Mouse (Mus musculus): ENCODE results near the gene Slc22a13.

DNA sequence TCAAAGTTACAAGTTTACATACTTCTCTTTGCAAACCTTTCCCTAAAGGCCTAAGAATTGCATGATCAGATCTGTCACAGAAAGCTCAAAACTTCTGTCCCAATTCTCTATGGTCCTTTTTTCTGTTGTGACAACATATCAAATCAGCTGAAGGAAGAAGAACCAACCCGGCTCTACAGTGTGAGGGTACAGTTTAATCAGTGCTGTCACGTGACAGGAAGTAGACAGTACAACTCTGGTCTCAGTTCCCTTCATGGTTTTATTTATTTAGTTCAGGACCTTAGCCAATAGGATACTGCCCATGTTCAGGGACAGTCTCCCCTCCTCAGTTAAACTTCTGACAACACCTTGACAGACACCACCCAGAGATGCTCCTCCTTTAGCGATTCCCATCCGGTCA, 11.4 kb upstream of the Slc22a13 start:
- TF ChIP-seq CTCF (IDR thresholded peaks at IDR 0.05; ENCODE audit: borderline replicate concordance, insufficient read depth, low read depth, low read length) (no peak), POLR2A (IDR thresholded peaks at IDR 0.05; ENCODE audit: borderline replicate concordance, insufficient read depth, low read length) (no peak)

All from cerebellum, adult 2 months (tissue).